Mouse (Mus musculus) CH12F3 (cell line): ENCODE measurements around the gene Sirt2.

ENCODE experiments used
- in situ Hi-C: fragments of 300-500 bp; cut with MboI; formaldehyde crosslinking; loops from 2 replicates; pipeline ENCODE4 v1.14.3; 2020; ENCODE audit warnings: low sequenced_read_pairs

Sirt2 gene

GRCm38 (mm10) chr7:28765211-28765610 lies 1.3 kb upstream of the Sirt2 start:
- in situ Hi-C loops = no loop called here

- in situ Hi-C loops = no loop called here
Observed at GRCm38 (mm10) chr7:28766910-28767309, 375 bp downstream of the Sirt2 start.

GRCm38 (mm10) chr7:28767462-28767965 lies 979 bp downstream of the Sirt2 start, which contains the start of gene Nfkbib:
Gene Nfkbib (minus strand): TSS chr7:28767512.
- in situ Hi-C loops = no loop called here

- in situ Hi-C loops = no loop called here
Observed at GRCm38 (mm10) chr7:28769414-28769958, 3.0 kb downstream of the Sirt2 start.

- in situ Hi-C loops = no loop called here
Observed at GRCm38 (mm10) chr7:28770309-28770708, 3.8 kb downstream of the Sirt2 start.

GRCm38 (mm10) chr7:28771867-28772266 lies 5.3 kb downstream of the Sirt2 start:
- in situ Hi-C loops = no loop called here

GRCm38 (mm10) chr7:28773163-28773562 lies 6.6 kb downstream of the Sirt2 start:
- in situ Hi-C loops = no loop called here

- in situ Hi-C loops = no loop called here
Observed at GRCm38 (mm10) chr7:28774164-28774563, 7.6 kb downstream of the Sirt2 start.

GRCm38 (mm10) chr7:28775129-28775528 lies 8.6 kb downstream of the Sirt2 start:
- in situ Hi-C loops = no loop called here

- in situ Hi-C loops = no loop called here
Observed at GRCm38 (mm10) chr7:28778825-28779224, 12.3 kb downstream of the Sirt2 start.

- in situ Hi-C loops = no loop called here
Observed at GRCm38 (mm10) chr7:28780067-28780658, 13.6 kb downstream of the Sirt2 start.

- in situ Hi-C loops = no loop called here
Observed at GRCm38 (mm10) chr7:28780857-28781256, 14.3 kb downstream of the Sirt2 start.

- in situ Hi-C loops = no loop called here
Observed at GRCm38 (mm10) chr7:28781261-28781663, 14.7 kb downstream of the Sirt2 start.

GRCm38 (mm10) chr7:28785161-28785560 lies 18.6 kb downstream of the Sirt2 start:
- in situ Hi-C loops = no loop called here

GRCm38 (mm10) chr7:28787884-28788283 lies 21.3 kb downstream of the Sirt2 start:
- in situ Hi-C loops = no loop called here

GRCm38 (mm10) chr7:28788307-28789195 lies 22.0 kb downstream of the Sirt2 start, which contains the start of gene Rinl:
Gene Rinl (plus strand): TSS chr7:28788969.
- in situ Hi-C loops = no loop called here

- in situ Hi-C loops = no loop called here
Observed at GRCm38 (mm10) chr7:28789235-28789634, 22.7 kb downstream of the Sirt2 start.

GRCm38 (mm10) chr7:28790066-28790806 lies 23.7 kb downstream of the Sirt2 start:
- in situ Hi-C loops = no loop called here

GRCm38 (mm10) chr7:28791706-28792105 lies 25.2 kb downstream of the Sirt2 start:
- in situ Hi-C loops = no loop called here

- in situ Hi-C loops = no loop called here
Observed at GRCm38 (mm10) chr7:28792391-28793185, 26.1 kb downstream of the Sirt2 start.
